Mouse (Mus musculus) lung, postnatal 0 days (tissue): ENCODE measurements around the gene Sdccag8.
"Not testable (repeated sequence)": the region's sequence is repeated elsewhere in the genome, so short reads cannot be mapped to it uniquely, and the experiment has no call there.

Experiments
- CTCF ChIP-seq: IDR thresholded peaks from 2 replicates; pipeline ENCODE4 v1.5.1; 2016; ENCODE audit warnings: antibody characterized with exemption, mild to moderate bottlenecking
- EP300 ChIP-seq: IDR thresholded peaks from 2 replicates; pipeline ENCODE4 v1.6.1; 2016; ENCODE audit warnings: antibody characterized with exemption, mild to moderate bottlenecking, control low read depth

DNA sequence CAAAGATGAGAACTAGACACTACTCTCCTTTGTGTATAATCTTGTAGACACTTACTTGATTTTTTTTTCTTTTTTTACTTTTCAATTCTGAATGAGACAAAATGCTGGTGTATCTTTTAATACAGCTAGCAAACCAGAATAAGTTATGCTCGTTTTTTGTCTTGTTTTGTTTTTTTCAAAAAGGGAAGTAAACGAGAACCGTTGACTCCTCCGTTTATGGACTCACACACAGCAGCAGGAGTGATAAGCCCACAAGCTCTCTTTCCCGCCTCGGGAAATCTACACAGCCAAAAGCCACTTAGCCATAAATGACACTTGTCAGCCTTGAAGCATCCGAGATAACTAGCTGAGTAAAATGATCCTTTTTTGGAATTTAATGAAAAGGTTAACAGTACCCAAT, 22.1 kb downstream of the Sdccag8 start:
- not testable (repeated sequence) for TF ChIP-seq CTCF, EP300
